Mouse (Mus musculus): Measurements from ENCODE around the gene Il5. TPM values are rescaled to one million over a fixed set of nuclear protein-coding genes. Genes with fewer than 3 reads are reported as not detected.

The Il5 gene
- total RNA-seq, 2 experiments from 2014 or later = not detected

GRCm38 (mm10) chr11:53768422-53769184 lies 48.0 kb downstream of the Il5 start:
- ATAC-seq (replicated peaks; ENCODE audit: low FRiP score, poor library complexity, severe bottlenecking) = no peak

- ATAC-seq (replicated peaks; ENCODE audit: low FRiP score, poor library complexity, severe bottlenecking) = no peak
These were observed 48.6 kb downstream of the Il5 start for GRCm38 (mm10) chr11:53769185-53769576.

GRCm38 (mm10) chr11:53769760-53770124 lies 49.1 kb downstream of the Il5 start, which contains the start of gene Irf1:
TSS of gene Irf1 (plus strand) at chr11:53770014.
- peak; percentile 54 for ATAC-seq (replicated peaks; ENCODE audit: low FRiP score, poor library complexity, severe bottlenecking)

GRCm38 (mm10) chr11:53770125-53770791 lies 49.7 kb downstream of the Il5 start:
- ATAC-seq (replicated peaks; ENCODE audit: low FRiP score, poor library complexity, severe bottlenecking) = no peak

GRCm38 (mm10) chr11:53771001-53771744 lies 50.6 kb downstream of the Il5 start:
- no peak for ATAC-seq (replicated peaks; ENCODE audit: low FRiP score, poor library complexity, severe bottlenecking)

GRCm38 (mm10) chr11:53772536-53772935 lies 51.9 kb downstream of the Il5 start:
- ATAC-seq (replicated peaks; ENCODE audit: low FRiP score, poor library complexity, severe bottlenecking) = no peak

- no peak for ATAC-seq (replicated peaks; ENCODE audit: low FRiP score, poor library complexity, severe bottlenecking)
These were observed 52.5 kb downstream of the Il5 start, which contains the start of gene Gm17334 for GRCm38 (mm10) chr11:53773087-53773486. TSS of gene Gm17334 (minus strand) at chr11:53773187.

GRCm38 (mm10) chr11:53773641-53774360 lies 53.2 kb downstream of the Il5 start:
- ATAC-seq (replicated peaks; ENCODE audit: low FRiP score, poor library complexity, severe bottlenecking) = no peak

Other genes with a start within 250 kb of the Il5 start
- gene Gm9945, start 240.6 kb upstream of the Il5 start, total RNA-seq (2015; ENCODE audit: low replicate concordance) = 2.3 and 2.5 TPM in 2 replicates
- 5.2 and 6.7 TPM in 2 replicates for gene Gm9945, start 240.6 kb upstream of the Il5 start, total RNA-seq (2017; ENCODE audit: low replicate concordance)
- gene Sowaha, start 240.5 kb upstream of the Il5 start, total RNA-seq (2015; ENCODE audit: low replicate concordance) = 178 and 210 TPM in 2 replicates
- gene Sowaha, start 240.5 kb upstream of the Il5 start, total RNA-seq (2017; ENCODE audit: low replicate concordance) = 298 and 357 TPM in 2 replicates
- gene Sept8, start 201.5 kb upstream of the Il5 start, total RNA-seq (2015; ENCODE audit: low replicate concordance) = 28.1 and 29.9 TPM in 2 replicates
- 31.2 and 60.5 TPM in 2 replicates for gene Sept8, start 201.5 kb upstream of the Il5 start, total RNA-seq (2017; ENCODE audit: low replicate concordance)
- 1.3 and 4.4 TPM in 2 replicates for gene Kif3a, start 153.4 kb upstream of the Il5 start, total RNA-seq (2015; ENCODE audit: low replicate concordance)
- 2.8 and 5.2 TPM in 2 replicates for gene Kif3a, start 153.4 kb upstream of the Il5 start, total RNA-seq (2017; ENCODE audit: low replicate concordance)
- not detected in 2 replicates for gene Il4, start 102.1 kb upstream of the Il5 start, total RNA-seq (2015; ENCODE audit: low replicate concordance)
- 1.1 TPM in 1 of 2 replicates, not detected in the other for gene Il4, start 102.1 kb upstream of the Il5 start, total RNA-seq (2017; ENCODE audit: low replicate concordance)
- not detected in 2 replicates for gene Il13, start 86.1 kb upstream of the Il5 start, total RNA-seq (2015; ENCODE audit: low replicate concordance)
- gene Il13, start 86.1 kb upstream of the Il5 start, total RNA-seq (2017; ENCODE audit: low replicate concordance) = not detected in 2 replicates
- gene Rad50, start 13.5 kb upstream of the Il5 start, total RNA-seq (2015; ENCODE audit: low replicate concordance) = 12.5 and 14.2 TPM in 2 replicates
- 12.3 and 22.3 TPM in 2 replicates for gene Rad50, start 13.5 kb upstream of the Il5 start, total RNA-seq (2017; ENCODE audit: low replicate concordance)
- 8.8 and 17.8 TPM in 2 replicates for gene Irf1, start 49.2 kb downstream of the Il5 start, total RNA-seq (2015; ENCODE audit: low replicate concordance)
- 15.9 and 22.7 TPM in 2 replicates for gene Irf1, start 49.2 kb downstream of the Il5 start, total RNA-seq (2017; ENCODE audit: low replicate concordance)
- not detected in 2 replicates for gene Gm17334, start 52.4 kb downstream of the Il5 start, total RNA-seq (2015; ENCODE audit: low replicate concordance)
- gene Gm17334, start 52.4 kb downstream of the Il5 start, total RNA-seq (2017; ENCODE audit: low replicate concordance) = not detected in 2 replicates
- not detected in 2 replicates for gene Gm12216, start 138.5 kb downstream of the Il5 start, total RNA-seq (2015; ENCODE audit: low replicate concordance)
- gene Gm12216, start 138.5 kb downstream of the Il5 start, total RNA-seq (2017; ENCODE audit: low replicate concordance) = 0.17 TPM in 1 of 2 replicates, not detected in the other
- gene Slc22a5, start 170.9 kb downstream of the Il5 start, total RNA-seq (2015; ENCODE audit: low replicate concordance) = 2.1 and 2.7 TPM in 2 replicates
- 2.0 and 2.4 TPM in 2 replicates for gene Slc22a5, start 170.9 kb downstream of the Il5 start, total RNA-seq (2017; ENCODE audit: low replicate concordance)

Data from erythroblast, adult 5-6 weeks (primary cell).